Mouse (Mus musculus): ENCODE data around the gene Lig1.

Gene Lig1

DNA sequence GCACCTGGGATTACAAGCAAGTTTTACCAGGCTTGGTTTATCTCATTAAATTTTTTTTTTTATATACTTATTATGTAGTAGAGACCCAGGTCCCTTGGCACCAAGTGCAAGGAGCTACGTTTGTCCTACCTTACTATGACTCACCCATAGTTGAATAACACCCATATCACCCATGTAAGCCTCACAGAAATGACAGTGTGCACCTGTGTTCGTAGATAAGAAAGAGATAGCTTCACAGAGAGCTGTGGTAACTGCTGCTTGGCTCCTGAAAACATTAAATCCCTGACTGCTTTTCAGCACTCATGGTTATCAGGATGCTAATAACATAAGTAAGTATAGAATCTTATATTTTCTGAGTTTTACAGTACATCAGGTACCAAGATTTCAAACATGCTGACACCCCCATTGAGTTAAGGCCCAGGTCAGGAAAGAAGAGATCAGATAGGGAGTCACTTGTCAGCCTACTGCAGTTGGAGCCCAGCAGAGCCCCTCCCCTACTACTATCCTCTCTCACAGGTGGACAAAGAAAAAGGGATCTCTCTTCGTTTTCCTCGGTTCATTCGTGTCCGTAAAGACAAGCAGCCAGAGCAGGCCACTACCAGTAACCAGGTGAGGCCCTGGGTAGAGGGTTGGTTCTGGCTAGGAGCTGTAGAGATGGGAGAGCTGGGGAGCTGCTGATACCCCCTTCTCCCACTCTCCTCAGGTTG is 33.6 kb downstream of the Lig1 start:
- peak; percentile 67 for DNase-seq (ENCODE audit: low spot score)

DNA sequence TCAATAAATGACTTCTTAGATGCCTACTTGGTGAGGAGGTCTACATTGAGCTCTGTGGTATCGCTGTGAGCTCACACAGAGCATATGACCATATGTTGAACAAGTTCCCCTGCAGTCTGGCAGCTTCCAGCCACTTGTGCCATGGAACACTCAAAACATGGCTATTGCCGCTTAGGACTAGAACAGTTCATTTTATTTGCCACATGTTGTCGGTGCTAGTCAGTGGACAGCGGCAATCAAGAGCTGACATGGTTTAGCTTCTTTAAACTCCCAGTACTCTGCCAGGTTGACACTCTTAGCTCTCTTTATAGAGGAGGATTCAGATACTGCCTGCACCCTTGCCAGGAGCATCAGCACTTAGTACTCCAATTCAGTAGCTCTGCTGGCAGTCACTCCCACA is 34.3 kb downstream of the Lig1 start:
- DNase-seq (ENCODE audit: low spot score) = no peak

- no peak for DNase-seq (ENCODE audit: low spot score)
Measured at GRCm38 (mm10) chr7:13314095-13314597, 37.1 kb downstream of the Lig1 start.

- no peak for DNase-seq (ENCODE audit: low spot score)
Measured at GRCm38 (mm10) chr7:13321424-13321823, 44.3 kb downstream of the Lig1 start.

DNA sequence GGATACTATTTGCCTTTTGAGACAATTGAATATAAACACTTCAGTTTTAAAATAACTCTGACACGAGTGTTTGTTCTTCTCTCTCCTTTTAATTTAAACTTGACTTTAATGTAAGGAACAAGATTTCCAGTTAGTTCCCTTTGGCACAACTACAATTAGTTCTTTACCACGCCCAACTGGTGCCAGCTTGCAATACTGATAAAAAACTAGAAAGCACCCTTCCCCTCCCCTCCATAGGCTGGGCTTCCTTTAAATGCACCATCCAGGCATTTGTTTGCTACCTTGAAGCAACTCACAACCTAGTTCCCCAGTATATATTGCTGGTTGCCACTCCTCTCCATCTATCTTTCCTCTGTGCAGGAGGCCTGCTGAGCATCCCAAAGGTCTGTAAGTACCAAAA is 47.2 kb downstream of the Lig1 start, which contains the start of gene Pla2g4c:
Pla2g4c (plus strand) TSS at position 340 of the 400 bp plus-strand sequence.
- peak; percentile 52 for DNase-seq (ENCODE audit: low spot score)

GRCm38 (mm10) chr7:13330575-13330974 is 53.5 kb downstream of the Lig1 start:
- no peak for DNase-seq (ENCODE audit: low spot score)

DNA sequence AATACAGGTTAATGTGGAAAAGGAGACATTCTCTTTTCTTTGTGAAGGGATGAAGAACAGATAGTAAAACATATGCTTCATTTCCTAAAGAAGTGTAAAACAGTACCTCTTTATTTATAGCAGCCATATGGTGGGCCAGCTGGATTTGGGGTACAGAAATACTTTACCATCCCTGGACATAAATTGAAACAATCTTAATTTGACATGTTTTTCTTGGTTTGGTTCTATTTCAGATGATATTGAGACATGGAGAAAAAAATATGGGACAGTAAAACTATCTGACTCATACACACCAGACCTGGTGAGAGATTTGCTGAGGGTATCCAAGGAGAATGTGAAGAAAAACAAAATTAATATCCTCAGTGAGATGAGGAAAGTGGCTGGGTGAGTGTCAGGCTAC is 78.9 kb downstream of the Lig1 start:
- no peak for DNase-seq (ENCODE audit: low spot score)
